Mouse (Mus musculus) ovary, postnatal 10 days (tissue): ENCODE results near the gene Nrp1.

Experiments
- DNase-seq: peaks from one replicate; pipeline ENCODE4 v3.0.0; 2022; ENCODE audit warnings: low spot score

The Nrp1 gene

GRCm38 (mm10) chr8:128419984-128420383 lies 61.6 kb downstream of the Nrp1 start:
- DNase-seq: no peak

- DNase-seq: no peak
Observed at GRCm38 (mm10) chr8:128420402-128420801, 62.0 kb downstream of the Nrp1 start.

- DNase-seq: no peak
Observed at GRCm38 (mm10) chr8:128423813-128424212, 65.4 kb downstream of the Nrp1 start.

GRCm38 (mm10) chr8:128424626-128425333 lies 66.4 kb downstream of the Nrp1 start:
- no peak for DNase-seq

GRCm38 (mm10) chr8:128427071-128427470 lies 68.7 kb downstream of the Nrp1 start:
- no peak for DNase-seq

- DNase-seq: no peak
Observed at GRCm38 (mm10) chr8:128428971-128429370, 70.6 kb downstream of the Nrp1 start.

GRCm38 (mm10) chr8:128431082-128431481 lies 72.7 kb downstream of the Nrp1 start:
- no peak for DNase-seq

GRCm38 (mm10) chr8:128435749-128436148 lies 77.3 kb downstream of the Nrp1 start:
- DNase-seq: no peak

GRCm38 (mm10) chr8:128437156-128437825 lies 78.9 kb downstream of the Nrp1 start:
- DNase-seq: no peak

- no peak for DNase-seq
Observed at GRCm38 (mm10) chr8:128441407-128441806, 83.0 kb downstream of the Nrp1 start.

- no peak for DNase-seq
Observed at GRCm38 (mm10) chr8:128445596-128445995, 87.2 kb downstream of the Nrp1 start.

- no peak for DNase-seq
Observed at GRCm38 (mm10) chr8:128446636-128447035, 88.2 kb downstream of the Nrp1 start.

GRCm38 (mm10) chr8:128447320-128447719 lies 88.9 kb downstream of the Nrp1 start:
- DNase-seq: no peak

GRCm38 (mm10) chr8:128450390-128451032 lies 92.1 kb downstream of the Nrp1 start:
- no peak for DNase-seq

GRCm38 (mm10) chr8:128451121-128451520 lies 92.7 kb downstream of the Nrp1 start:
- no peak for DNase-seq

GRCm38 (mm10) chr8:128453471-128453870 lies 95.1 kb downstream of the Nrp1 start:
- DNase-seq: no peak

GRCm38 (mm10) chr8:128454026-128454425 lies 95.6 kb downstream of the Nrp1 start:
- no peak for DNase-seq

GRCm38 (mm10) chr8:128457277-128457676 lies 98.9 kb downstream of the Nrp1 start:
- DNase-seq: no peak

GRCm38 (mm10) chr8:128459704-128460103 lies 101.3 kb downstream of the Nrp1 start:
- no peak for DNase-seq

GRCm38 (mm10) chr8:128461716-128462115 lies 103.3 kb downstream of the Nrp1 start:
- DNase-seq: no peak

GRCm38 (mm10) chr8:128463162-128463561 lies 104.8 kb downstream of the Nrp1 start:
- no peak for DNase-seq

- DNase-seq: no peak
Observed at GRCm38 (mm10) chr8:128464056-128464623, 105.7 kb downstream of the Nrp1 start.

GRCm38 (mm10) chr8:128465553-128465952 lies 107.1 kb downstream of the Nrp1 start:
- no peak for DNase-seq
